Mouse (Mus musculus): ENCODE measurements around the gene Slc4a4.

The Slc4a4 gene

DNA sequence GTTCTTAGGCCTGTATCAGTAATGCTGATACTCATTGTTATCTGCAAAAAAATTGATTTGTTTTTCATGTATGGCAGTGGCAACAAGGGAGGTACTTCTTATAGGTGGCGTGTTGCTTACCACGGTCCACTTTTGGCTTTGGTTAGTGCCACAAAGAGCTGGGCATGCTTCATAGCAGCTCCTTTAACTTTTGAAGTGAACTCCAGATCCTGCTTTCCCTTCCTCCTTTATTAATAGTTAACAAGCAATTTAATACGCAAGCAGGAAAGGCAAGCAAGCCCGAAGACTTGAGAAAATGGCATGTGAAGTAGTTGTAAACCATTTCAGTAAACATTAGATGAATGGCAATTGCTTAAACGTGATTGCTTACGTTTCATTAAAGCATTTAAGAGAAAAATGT is 113.2 kb downstream of the Slc4a4 start:
- DNase-seq (ENCODE audit: low read depth, low spot score), result no peak

DNA sequence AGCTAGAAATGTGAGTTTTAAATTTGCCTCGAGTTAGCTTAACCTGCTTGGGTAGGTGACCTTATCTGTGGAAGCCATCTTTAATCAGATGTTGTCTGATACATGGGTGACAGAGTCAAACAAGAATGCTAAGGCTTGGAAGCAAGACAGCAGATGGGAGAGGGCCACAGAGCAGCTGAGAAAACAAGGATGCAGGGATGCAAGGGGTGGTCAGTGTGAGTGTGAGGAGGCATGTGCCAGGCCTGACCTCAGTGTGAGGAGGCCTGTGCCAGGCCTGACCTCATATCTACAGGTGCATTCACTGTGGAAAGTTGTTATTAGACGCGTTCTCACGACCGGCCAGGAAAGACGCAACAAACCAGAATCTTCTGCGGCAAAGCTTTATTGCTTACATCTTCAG is 114.0 kb downstream of the Slc4a4 start:
- no peak for DNase-seq (ENCODE audit: low read depth, low spot score)

DNA sequence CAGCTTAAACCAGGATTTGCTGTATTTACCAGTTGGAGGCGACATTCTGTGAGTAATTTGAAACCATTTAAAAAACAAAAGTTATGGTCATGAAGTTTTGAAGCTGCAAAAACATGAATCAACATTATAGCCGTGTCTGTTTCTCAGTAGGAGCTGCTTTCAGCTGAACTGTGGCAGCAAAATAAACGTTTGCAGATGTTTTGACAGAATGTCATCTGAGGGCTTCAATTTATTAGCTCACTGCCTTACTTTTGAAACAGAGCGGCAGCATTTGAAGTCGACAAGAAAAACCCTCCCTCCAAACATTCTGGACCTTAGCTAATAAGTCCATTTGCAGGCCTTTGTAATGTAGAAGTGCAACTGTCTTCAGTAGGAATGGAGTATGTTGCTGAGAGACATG is 123.5 kb downstream of the Slc4a4 start:
- DNase-seq (ENCODE audit: low read depth, low spot score), result peak; percentile 19

DNA sequence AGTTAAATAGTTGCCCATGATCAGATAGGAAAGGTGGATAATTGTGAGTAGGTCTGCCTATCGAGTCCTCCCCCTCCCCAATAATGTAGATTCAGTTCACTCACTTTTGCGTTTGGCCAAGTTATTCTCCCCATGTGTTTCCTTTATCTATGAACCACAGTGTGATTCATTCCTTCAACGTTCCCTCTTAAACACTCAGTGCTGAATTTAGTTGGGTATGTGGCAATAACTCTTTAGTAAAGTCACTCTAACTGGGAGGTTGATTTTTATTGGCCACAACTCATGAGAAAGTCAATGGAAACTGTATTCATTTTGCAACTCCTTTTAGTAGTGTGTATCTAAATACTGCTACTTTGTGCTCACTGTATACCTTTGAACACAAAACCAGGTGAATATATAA is 125.8 kb downstream of the Slc4a4 start:
- DNase-seq (ENCODE audit: low read depth, low spot score), result peak; percentile 25

DNA sequence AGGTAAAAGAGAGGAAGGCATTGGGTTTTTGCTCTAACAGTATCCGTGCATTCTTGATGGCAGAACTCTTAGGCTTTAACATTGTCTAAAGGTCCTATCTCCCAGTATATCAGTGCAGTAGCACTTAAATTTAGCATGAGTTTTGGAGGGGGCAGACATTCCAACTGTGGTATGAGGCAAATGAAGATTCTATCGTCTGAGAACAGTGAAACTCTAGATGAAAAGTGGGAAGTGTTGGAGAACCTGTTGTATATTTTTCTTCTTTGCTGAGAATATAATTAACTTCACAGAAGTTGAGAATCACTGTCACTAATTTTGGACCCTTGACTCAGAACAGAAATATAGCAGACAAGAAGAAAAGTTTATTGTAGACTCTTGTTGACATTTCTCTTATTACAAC is 128.2 kb downstream of the Slc4a4 start:
- DNase-seq (ENCODE audit: low read depth, low spot score), result no peak

DNA sequence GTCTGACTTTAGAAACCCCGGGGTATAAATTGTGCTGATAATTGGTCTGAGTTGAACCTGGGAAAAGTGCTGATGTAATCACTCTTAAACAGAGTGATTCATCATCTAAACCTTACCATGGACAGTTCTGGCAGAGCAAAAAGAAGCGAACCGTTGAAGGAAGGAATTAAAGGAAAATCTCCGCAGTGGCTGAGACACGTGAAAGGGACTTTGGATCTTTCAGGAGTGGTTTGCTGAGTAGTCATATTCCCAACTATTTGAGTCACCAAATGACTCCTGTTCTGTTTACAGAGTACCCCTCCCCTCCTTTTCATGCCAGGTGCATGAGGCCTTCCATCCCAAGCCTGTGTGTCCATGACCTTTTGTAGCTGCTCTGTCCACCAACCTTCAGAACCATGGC is 129.3 kb downstream of the Slc4a4 start:
- DNase-seq (ENCODE audit: low read depth, low spot score), result peak; percentile 11

DNA sequence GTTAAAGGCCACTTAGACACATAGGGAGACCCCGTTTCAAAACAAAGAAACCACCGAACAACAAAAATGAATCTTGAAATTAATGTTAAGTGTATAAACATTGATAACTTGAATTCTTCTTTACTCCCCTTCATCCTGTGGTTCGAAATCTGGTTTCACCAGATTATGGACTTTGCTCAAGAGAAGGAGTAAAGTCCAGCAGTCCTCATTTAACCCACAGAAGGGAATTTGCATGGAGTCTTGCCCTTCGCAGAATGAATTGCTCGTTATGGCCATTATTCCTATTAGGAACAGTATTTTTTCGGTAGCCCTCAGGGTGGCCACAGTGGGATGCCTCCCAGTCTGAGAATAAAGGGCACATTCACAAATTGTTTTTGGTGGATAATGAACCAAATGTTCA is 131.9 kb downstream of the Slc4a4 start:
- no peak for DNase-seq (ENCODE audit: low read depth, low spot score)

DNA sequence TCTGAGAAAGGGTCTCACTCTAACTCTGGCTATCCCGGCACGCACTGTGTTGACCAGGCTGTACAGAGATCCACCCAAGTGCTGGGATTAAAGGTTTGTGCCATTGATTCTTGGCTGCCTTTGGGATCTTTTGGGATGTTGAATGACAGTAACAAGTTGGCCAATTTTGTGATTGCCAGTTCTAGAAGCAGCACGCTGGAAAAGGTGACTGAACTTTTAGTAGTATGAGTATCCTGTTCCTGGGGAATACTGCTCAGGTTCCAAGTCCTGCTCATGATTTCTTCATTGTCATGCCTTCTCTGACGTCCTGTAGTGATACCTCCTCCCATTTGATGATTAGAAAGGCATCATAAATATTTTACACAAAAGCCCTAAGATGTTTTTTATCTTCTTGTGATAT is 137.8 kb downstream of the Slc4a4 start:
- DNase-seq (ENCODE audit: low read depth, low spot score), result no peak

DNA sequence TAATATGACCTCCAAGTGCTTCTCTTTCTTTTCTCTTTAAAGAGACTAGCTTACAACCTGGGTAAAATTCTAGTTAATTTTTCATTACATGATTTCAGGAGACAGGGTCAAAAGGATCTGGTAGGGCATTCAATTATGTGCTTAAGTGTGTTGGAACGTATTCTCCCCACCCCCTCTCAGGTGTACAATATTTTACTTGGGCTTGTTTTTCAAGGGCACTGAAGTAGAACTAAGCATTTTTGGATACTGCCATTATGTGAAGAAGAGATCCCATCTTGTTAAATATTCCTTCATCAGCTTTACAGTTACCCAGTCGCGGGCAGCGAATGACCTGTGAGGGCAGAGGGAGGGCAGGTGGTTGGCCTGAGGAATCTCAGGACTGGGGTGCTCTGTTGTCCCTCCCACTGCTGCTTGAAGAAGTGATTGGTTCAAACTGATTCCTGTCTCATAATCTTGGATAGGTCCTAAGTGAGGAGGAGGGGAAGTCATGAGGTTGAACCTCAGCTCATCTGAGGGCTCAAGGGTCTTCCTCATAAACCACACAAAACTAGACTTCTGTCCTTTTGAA is 141.0 kb downstream of the Slc4a4 start:
- no peak for DNase-seq (ENCODE audit: low read depth, low spot score)

DNA sequence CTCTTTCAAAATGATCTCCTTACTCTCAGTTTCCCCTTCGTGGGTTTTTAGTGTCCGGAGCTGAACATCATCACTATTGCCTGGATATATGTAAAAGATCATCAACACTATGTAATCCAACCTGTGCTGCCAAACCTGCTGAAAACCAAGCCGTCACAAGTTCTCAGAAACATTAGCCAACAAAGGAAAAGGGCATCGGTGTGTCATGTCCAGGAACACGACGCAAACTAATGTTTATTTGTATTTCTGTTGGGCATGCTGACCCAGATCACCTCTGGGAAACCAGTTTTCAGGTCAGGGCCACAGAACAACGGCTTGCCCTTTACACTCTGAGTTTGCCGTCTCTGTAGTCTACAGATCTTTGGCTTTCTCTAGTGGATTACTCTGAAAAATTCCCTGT is 146.0 kb downstream of the Slc4a4 start:
- no peak for DNase-seq (ENCODE audit: low read depth, low spot score)

DNA sequence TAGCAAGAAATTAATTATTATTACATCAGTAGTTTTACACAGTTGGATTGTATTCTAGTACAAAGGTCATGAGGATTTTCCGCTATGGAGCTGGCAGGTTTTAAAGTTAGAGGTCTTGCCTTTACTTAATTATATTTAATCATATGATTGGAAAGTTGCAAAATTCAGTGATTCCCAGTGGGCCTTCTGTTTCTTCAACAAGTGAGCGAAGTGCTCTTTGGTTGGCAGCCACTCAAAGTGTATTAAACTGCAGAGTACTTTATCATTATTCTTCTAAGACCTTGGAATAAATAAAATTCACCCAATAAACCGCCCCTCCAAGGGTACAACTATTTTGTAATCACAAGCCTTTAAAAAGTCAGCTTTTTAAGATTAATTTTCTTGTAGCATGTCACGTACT is 146.6 kb downstream of the Slc4a4 start:
- DNase-seq (ENCODE audit: low read depth, low spot score), result no peak

DNA sequence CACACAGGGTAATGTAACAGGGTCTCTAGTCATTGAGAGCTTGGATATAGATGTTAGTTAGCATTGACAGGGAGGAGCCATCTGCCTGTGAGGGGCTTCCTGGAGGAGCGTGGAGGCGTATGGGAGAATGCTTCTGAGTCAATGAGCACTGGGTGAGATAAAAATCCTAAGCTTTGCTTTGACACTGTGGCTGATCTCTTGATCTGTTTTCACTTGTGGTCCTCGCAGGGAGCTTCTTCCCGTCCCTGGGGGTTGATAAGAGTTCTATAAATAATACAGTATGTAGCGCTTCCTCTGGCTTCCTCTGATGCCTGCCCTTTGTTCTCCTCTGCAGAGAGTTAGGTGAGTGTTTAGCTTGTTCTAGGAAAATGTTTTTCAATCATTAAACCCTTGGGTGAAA is 149.5 kb downstream of the Slc4a4 start:
- no peak for DNase-seq (ENCODE audit: low read depth, low spot score)

DNA sequence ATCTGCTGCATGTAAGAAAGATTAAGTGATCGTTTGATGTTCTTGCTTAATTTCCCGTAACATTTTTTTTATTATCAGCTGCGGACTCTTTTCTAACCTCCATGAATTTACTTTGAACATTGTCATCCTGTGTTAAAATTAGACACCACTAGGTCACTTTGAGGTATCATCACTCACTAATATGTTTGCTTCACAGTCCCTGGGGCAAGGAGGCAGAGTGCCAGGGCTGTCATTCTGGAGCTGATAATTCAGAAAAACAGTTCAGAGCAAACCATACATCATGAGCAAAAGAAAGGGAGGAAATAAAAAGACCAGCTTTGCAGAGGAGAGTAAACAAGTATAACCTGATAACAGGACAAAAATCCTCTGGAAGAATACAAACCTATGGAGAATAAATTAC is 154.2 kb downstream of the Slc4a4 start:
- DNase-seq (ENCODE audit: low read depth, low spot score), result no peak

DNA sequence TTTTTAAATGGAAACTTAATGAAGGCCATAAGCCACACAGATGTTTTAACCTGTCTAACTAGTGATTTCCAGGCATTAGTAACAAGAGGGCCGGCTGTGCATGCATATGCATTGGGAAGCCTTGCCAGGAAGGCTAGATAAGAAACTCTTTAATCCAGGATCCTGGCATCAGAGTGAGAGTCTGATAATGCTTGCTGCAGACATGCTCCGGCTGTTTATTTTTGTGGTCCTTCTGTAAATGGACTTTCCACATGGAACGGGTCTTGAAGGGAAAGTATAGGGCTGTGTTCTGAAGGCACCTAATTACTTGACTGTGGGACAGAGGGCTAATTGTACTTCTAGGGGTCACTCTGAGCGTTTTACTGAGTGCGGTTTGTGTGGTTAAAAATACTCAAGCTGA is 157.2 kb downstream of the Slc4a4 start:
- DNase-seq (ENCODE audit: low read depth, low spot score), result no peak

DNA sequence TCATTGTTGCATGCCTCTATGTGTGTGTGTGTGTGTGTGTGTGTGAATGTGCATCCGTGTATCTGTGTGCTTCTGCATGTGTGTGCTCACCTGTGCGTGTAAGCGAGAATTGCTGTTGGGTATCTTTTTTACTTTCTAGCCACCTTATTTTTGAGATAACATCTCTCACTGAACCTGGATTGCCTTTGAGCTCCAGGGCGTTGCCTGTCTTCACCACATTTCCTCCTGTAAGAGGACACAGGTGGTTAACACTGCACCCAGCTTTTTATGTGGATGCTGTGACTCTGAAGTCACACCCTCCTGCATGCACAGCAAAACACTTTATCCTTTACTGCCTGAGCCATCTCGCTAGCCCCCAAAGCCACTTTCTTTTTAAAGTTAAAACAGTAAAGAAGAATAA is 158.2 kb downstream of the Slc4a4 start:
- DNase-seq (ENCODE audit: low read depth, low spot score), result no peak

DNA sequence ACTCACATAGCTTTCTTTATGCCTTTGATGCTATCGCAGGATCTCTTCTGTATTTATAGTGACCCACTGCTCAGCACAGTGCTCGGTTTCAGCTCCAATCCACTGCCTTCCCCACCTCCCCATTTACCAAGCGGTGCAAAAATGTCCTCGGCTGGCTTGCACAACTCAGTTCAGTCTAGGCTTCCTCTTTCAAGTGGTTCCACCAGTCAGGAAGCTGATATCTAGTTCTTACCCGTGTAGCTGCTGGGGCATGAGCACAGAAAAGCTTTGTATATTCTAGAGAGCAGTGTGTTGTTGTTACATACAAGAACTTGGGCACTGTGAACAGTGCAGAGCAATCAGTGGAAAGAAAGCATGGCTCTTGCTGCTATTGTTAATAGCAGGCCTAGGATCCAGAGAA is 165.0 kb downstream of the Slc4a4 start:
- DNase-seq (ENCODE audit: low read depth, low spot score), result no peak

DNA sequence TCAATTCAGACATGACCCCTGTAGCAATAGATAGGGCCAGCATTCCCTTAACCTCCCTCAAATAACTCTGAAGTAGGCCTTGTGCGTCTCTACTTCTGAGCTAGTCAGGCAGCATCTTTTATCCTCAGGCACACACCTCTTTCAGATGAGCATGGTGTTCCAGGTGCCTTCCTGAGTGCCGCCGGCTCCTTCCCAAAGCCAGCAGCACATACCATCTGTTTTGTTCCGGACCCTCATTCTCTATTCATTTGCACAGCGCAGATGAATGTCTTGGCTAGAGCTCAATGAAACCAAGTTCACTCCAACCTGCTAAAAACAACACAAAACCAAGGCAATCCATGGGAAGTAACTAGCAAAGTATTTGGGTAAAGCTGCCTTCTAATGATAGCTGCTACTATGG is 165.6 kb downstream of the Slc4a4 start:
- no peak for DNase-seq (ENCODE audit: low read depth, low spot score)

DNA sequence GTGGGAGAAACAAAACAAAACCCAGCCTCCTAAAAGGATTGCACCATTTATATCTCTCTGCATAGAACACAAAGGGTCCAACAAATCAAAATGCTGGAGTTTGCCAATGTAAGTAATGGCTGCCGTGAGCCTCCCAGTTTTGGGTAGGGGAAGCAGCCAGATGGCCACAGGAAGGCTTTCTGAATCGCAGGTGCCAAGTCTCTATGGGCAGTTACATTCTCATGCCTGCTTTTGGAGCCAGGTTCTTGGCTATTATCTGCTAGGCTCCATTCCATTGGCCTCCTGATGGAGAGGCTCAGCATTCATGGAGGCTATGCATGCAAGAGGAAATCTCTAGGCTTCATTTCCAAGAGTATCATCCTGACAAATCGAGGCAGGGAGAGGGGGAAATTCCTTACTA is 169.0 kb downstream of the Slc4a4 start:
- no peak for DNase-seq (ENCODE audit: low read depth, low spot score)

DNA sequence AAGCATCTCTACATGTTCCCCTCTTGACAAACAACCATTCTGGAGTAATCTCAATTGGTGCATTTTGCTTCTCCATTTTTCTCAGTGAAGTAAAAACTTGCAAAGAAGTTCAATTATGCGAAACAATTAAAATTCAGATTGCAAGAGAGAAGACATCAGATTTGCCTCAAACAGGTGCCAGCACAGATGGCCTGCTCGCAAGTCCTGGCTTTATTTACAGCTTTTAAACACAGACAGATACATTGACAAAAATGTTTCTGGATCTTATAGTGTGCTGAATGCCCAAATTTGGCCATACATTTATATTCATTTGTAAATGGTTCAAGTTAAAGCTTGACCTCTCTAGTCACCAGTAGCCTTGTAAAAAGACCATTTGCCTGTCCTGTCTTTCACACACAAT is 169.8 kb downstream of the Slc4a4 start:
- no peak for DNase-seq (ENCODE audit: low read depth, low spot score)

DNA sequence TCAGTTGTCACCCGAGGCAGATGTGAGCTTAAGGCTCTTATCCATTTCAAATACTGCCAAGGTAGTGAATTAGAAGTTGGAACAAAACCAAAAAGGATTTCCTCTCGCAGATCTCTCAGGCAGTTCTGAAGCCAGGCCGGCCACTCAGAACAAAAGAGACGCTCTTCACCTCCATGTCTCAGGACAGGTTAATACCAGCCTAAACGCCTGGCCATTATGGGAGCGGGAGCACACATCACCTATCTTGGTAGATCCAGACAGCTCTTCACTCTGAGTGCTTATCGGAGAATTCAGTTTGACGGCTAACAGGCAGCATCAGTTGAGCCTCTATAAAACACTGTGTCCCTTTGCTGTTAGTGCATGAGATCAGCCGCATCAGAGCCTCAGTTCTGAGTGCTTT is 174.5 kb downstream of the Slc4a4 start:
- DNase-seq (ENCODE audit: low read depth, low spot score), result no peak

DNA sequence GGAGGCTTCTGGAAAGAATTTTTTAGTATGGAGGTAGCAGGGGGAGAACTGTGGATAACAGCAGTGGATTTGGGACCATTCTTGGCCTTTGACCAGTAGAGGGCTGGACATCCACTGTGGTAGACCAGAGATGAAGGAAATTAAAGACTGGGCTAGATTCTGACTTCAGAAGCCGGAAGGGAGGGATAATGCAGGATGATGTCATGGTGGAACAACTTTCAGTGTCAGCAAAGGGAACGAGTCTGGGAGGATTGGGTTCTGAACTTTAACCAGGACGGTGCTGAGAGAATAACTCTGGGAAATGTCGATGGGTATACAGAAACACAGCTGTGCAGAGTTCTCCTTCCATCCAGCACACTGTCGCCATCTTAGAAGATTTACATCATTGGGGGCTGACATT is 175.7 kb downstream of the Slc4a4 start:
- no peak for DNase-seq (ENCODE audit: low read depth, low spot score)

DNA sequence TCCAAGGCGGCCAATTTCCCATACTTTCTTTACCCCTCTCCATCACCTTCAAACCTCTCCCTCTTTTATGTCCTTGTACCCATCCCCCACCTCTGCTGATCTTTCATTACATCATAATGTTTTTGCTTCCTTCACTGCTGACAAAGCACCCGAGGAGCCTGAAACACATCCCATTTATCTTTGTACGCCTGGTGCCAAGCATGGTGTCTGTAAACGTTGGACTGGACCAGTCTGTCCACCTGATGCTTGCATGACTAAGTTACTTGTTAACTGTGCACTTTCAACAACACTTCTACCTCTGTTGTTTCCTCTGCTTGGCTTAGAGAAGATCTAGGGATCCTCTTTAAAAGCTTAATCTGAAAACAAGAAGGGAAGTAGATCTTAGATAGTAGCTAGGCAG is 180.5 kb downstream of the Slc4a4 start:
- no peak for DNase-seq (ENCODE audit: low read depth, low spot score)

DNA sequence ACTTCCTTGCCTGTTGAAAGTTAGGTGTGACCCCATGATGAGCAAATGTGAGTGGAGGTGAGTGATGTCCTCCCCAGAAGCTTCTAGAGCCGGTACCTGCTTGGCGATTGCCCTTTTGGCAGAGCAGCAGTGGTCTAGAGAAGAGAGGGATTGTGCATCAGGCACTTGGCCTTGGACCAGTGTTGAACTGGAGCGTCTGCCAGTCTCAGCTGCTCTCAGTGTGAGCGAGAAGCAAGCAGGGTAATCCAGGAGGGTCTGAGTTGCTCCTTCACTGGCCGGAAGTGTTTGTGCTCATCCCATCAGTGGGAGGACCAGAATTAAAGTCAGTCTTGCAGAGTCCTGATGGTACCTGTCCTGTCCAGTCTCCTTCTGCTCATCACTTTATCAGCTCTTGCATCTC is 181.5 kb downstream of the Slc4a4 start:
- DNase-seq (ENCODE audit: low read depth, low spot score), result no peak

DNA sequence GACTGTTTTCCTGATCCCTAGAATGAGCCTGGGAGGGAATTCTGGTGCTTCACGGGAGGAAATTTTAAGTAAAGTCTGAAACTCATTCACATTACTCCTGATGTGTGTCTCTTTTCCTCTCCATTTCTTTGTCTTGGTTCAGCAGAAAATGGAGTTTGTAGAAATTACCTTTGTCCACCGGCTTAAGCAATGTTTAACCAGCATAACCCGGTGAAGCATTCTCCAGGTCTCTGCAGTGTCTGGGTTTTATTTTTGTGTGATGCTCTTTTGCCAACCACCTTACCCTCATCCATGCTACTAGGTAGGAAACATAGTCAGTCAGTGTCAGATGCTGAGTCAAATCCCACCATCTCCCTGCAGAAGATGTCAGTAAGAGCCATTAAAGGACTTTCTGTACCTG is 183.4 kb downstream of the Slc4a4 start:
- DNase-seq (ENCODE audit: low read depth, low spot score), result no peak

DNA sequence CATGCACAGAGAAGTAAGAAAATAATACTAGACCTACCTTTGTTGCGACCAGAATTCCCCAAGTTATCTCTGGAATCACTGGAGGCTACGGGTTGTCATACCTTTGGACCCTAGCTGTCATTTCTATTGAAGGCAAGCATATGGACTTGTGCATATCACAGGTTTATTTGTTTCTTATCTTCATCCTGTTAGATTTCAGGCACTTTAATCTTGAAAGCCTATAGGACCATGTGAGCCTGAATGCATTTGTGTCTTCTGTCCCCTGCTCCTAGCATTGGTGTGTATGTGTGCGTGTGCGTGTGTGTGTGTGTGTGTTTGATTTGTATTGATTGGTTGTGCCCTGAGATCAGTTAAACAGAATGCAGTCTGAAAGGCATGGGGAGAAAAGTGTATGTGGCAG is 185.3 kb downstream of the Slc4a4 start:
- no peak for DNase-seq (ENCODE audit: low read depth, low spot score)

Data from 3T3-L1 (cell line).